44 mouse cellular contexts compared by ENCODE assay signal in genomic region chr7:28328260-28328659, GRCm38 (mm10). TPM values are rescaled to one million over a fixed set of nuclear protein-coding genes. Genes with fewer than 3 reads are reported as not detected.
"Had no signal": no experiment of that assay in that cellular context is flagged by ENCODE, and none has a peak within 500 bp of the region (broad histone marks: within the 10 kb centered on the region; RNA-seq: fewer than 3 reads in every experiment).

No protein-coding gene starts in this region.

- H3K27ac ChIP-seq: heart, adult 2 months; heart, embryonic 10.5 days; heart, embryonic 13.5 days; heart, embryonic 15.5 days; hindbrain, embryonic 10.5 days; hindbrain, embryonic 12.5 days; hindbrain, embryonic 13.5 days; hindbrain, embryonic 14.5 days; hindbrain, embryonic 15.5 days; hindbrain, postnatal 0 days; intestine, embryonic 15.5 days; kidney, embryonic 15.5 days; kidney, postnatal 0 days; layer of hippocampus, adult 2 months had no signal

- H3K9ac ChIP-seq: heart, embryonic 12.5 days; heart, embryonic 13.5 days; heart, embryonic 15.5 days; hindbrain, embryonic 12.5 days; hindbrain, embryonic 13.5 days; hindbrain, embryonic 14.5 days; hindbrain, embryonic 15.5 days; intestine, embryonic 15.5 days; kidney, embryonic 15.5 days had no signal

- DNase-seq: heart, adult 2 months; heart, postnatal 10 days; heart, postnatal 14 days; heart, postnatal 36 days; heart, postnatal 4 days; kidney, adult 11 months; kidney, adult 18-20 months; kidney, adult 2 months; kidney, adult 8-10 months; kidney, adult 9 months; kidney, postnatal 10 days; kidney, postnatal 14 days; kidney, postnatal 25 days; kidney, postnatal 36 days; kidney, postnatal 4 days; layer of hippocampus, adult 9-11 months; layer of hippocampus, postnatal 36 days had no signal

- H3K4me3 ChIP-seq: heart, adult 2 months; heart, embryonic 10.5 days; heart, embryonic 12.5 days; heart, embryonic 13.5 days; heart, embryonic 15.5 days; hindbrain, embryonic 10.5 days; hindbrain, embryonic 12.5 days; hindbrain, embryonic 13.5 days; hindbrain, embryonic 15.5 days; intestine, embryonic 15.5 days; kidney, embryonic 15.5 days; layer of hippocampus, adult 2 months had no signal

- H3K4me2 ChIP-seq: heart, embryonic 11.5 days; heart, embryonic 12.5 days; heart, embryonic 13.5 days; heart, embryonic 15.5 days; hindbrain, embryonic 12.5 days; hindbrain, embryonic 13.5 days; hindbrain, embryonic 14.5 days; hindbrain, embryonic 15.5 days; intestine, embryonic 15.5 days; kidney, embryonic 15.5 days had no signal

- H3K4me1 ChIP-seq: heart, embryonic 10.5 days; heart, embryonic 12.5 days; heart, embryonic 13.5 days; heart, embryonic 15.5 days; hindbrain, embryonic 10.5 days; hindbrain, embryonic 12.5 days; hindbrain, embryonic 13.5 days; hindbrain, embryonic 15.5 days; intestine, embryonic 15.5 days; kidney, embryonic 15.5 days had no signal

- ATAC-seq: hindbrain, embryonic 16.5 days; hindbrain, postnatal 0 days; inflammation-experienced regulatory T-cells, adult 6 months; intestine, embryonic 15.5 days; intestine, embryonic 16.5 days; intestine, postnatal 0 days had no signal

- H3K9me3 ChIP-seq: heart, embryonic 10.5 days; heart, embryonic 12.5 days; heart, embryonic 13.5 days; heart, embryonic 15.5 days; hindbrain, embryonic 10.5 days; hindbrain, embryonic 12.5 days; hindbrain, embryonic 13.5 days; hindbrain, embryonic 15.5 days; intestine, embryonic 15.5 days; kidney, embryonic 15.5 days had no signal

- H3K27me3 ChIP-seq: heart, embryonic 12.5 days; heart, embryonic 13.5 days; heart, embryonic 15.5 days; hindbrain, embryonic 12.5 days; hindbrain, embryonic 13.5 days; hindbrain, embryonic 15.5 days; intestine, embryonic 15.5 days; kidney, embryonic 15.5 days had no signal

RNA-seq across cellular contexts. Expression of gene Dll3, which starts 26.2 kb away (rescaled TPM):
- total RNA-seq: heart, adult 2 months; heart, postnatal 10 days; heart, postnatal 14 days; heart, postnatal 25 days; heart, postnatal 36 days; heart, postnatal 4 days; hematopoietic stem cell, adult 5-6 weeks had no signal
- polyA plus RNA-seq: heart, adult 2 months; heart, postnatal 0 days; inflammation-experienced regulatory T-cells, adult 6 months; kidney, adult 2 months had no signal

RNA-seq across cellular contexts. Expression of gene Selenov, which starts 37.3 kb away (rescaled TPM):
- total RNA-seq: heart, adult 2 months; heart, postnatal 10 days; heart, postnatal 14 days; heart, postnatal 25 days; heart, postnatal 36 days; heart, postnatal 4 days; hematopoietic stem cell, adult 5-6 weeks had no signal
- polyA plus RNA-seq: heart, embryonic 10.5 days; heart, embryonic 11.5 days; heart, embryonic 12.5 days; heart, embryonic 13.5 days; heart, embryonic 14.5 days; heart, embryonic 15.5 days; heart, embryonic 16.5 days; heart, postnatal 0 days; inflammation-experienced regulatory T-cells, adult 6 months; intestine, embryonic 14.5 days; intestine, embryonic 15.5 days; intestine, postnatal 0 days; kidney, adult 2 months; kidney, embryonic 14.5 days; large intestine, adult 2 months had no signal
